Mouse (Mus musculus) stomach, embryonic 16.5 days (tissue): ENCODE measurements at regions not wholly inside any gene's neighbourhood (a gene's known extent, or its start where the extent isn't known, plus 50 kb on each side); places are given as distances from the start of the nearest gene placed in this dataset.
"Not testable (repeated sequence)": the region's sequence is repeated elsewhere in the genome, so short reads cannot be mapped to it uniquely, and the experiment has no call there.

ENCODE experiments used
- ATAC-seq: fragments of 200-750 bp; cut with Nextera tagmentation; 2 replicates; pipeline ENCODE4 v1.8.0; 2017; ENCODE audit warnings: moderate number of reproducible peaks, moderate TSS enrichment; ENCODE audit not compliant: insufficient read depth, low FRiP score
- H3K27ac ChIP-seq: fragments of 300-500 bp; sonication (generic); 2 replicates; pipeline ENCODE4 v1.5.1; 2014; ENCODE audit warnings: low read length
- H3K27me3 ChIP-seq: fragments of 300-500 bp; sonication (generic); 2 replicates; pipeline ENCODE4 v1.6.1; 2014; ENCODE audit warnings: low read length, control low read depth, mixed read lengths; ENCODE audit not compliant: control insufficient read depth, insufficient read depth
- H3K36me3 ChIP-seq: fragments of 300-500 bp; sonication (generic); 2 replicates; pipeline ENCODE4 v1.6.1; 2014; ENCODE audit warnings: low read length; ENCODE audit not compliant: control insufficient read depth, insufficient read depth
- H3K4me1 ChIP-seq: fragments of 300-500 bp; sonication (generic); 2 replicates; pipeline ENCODE4 v1.6.1; 2014; ENCODE audit warnings: low read length, control low read depth, mixed read lengths; ENCODE audit not compliant: control insufficient read depth, insufficient read depth
- H3K4me2 ChIP-seq: fragments of 300-500 bp; sonication (generic); 2 replicates; pipeline ENCODE4 v1.6.1; 2014; ENCODE audit warnings: low read depth, low read length, mixed read lengths
- H3K4me3 ChIP-seq: fragments of 300-500 bp; sonication (generic); replicated peaks from 2 replicates; pipeline ENCODE4 v1.5.1; 2014; ENCODE audit warnings: mild to moderate bottlenecking, low read length
- H3K9ac ChIP-seq: fragments of 300-500 bp; sonication (generic); 2 replicates; pipeline ENCODE4 v1.6.1; 2014; ENCODE audit warnings: low read length
- H3K9me3 ChIP-seq: fragments of 300-500 bp; sonication (generic); replicated peaks from 2 replicates; pipeline ENCODE4 v1.6.1; 2016; ENCODE audit warnings: low read length, control low read depth; ENCODE audit not compliant: control insufficient read depth
- WGBS: fragments of 180-500 bp; shearing (Covaris S2); extraction: QIAGEN DNeasy Blood & Tissue Kit; methylation state at CpG from one replicate; pipeline ENCODE4 v1.1.7; 2014; 5-methylcytosine and 5-hydroxymethylcytosine counted together

DNA sequence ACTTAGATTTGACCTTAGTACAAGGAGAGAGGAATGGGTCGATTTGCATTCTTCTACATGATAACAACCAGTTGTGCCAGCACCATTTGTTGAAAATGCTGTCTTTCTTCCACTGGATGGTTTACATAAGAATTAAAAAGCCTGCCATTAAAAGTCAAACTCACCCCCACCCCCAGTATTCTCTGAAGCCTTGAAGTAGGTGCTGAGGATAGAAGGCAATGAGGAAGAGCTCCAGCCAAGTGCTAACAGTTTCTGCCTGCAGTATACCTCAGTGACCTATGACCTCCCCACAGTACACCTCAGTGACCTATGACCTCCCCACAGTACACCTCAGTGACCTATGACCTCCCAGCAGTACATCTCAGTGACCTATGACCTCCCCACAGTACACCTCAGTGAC is 328.4 kb downstream of the Nkx6-1 start:
- H3K4me3 ChIP-seq, H3K27ac ChIP-seq, H3K9ac ChIP-seq, H3K36me3 ChIP-seq, H3K4me2 ChIP-seq, H3K27me3 ChIP-seq, H3K9me3 ChIP-seq, ATAC-seq, H3K4me1 ChIP-seq: not testable (repeated sequence)
- WGBS = 63% methylated on average over 1 of the region's 1 CpGs

DNA sequence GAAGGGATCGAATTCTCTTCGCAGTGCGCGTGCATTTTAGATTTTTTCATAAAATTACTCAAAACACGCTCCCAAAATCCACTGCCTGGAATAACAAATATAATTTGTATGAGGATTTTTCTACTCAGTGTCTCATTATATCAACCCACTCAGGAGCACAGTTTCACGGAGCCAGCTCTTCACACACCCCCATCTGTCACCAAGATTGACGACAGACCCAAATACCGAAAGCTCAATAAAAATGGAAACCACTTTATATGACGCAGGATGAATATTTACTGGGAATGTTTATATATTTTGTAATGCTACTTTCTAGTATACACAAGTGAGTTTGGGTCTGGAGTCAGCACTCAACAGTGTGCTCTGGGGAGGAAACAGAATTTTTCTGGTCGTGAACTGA is 333.0 kb downstream of the Nkx6-1 start:
- 68% methylated on average over 10 of the region's 10 CpGs for WGBS
- Histone ChIP-seq H3K9ac (no peak overlapping the region), H3K4me3 (no peak overlapping the region), H3K4me2 (no peak overlapping the region), H3K9me3 (no peaks in the 10 kb centered on the region), H3K4me1 (no peaks in the 10 kb centered on the region), H3K36me3 (no peaks in the 10 kb centered on the region), H3K27me3 (no peaks in the 10 kb centered on the region), H3K27ac (no peak overlapping the region)
- no peak for ATAC-seq

DNA sequence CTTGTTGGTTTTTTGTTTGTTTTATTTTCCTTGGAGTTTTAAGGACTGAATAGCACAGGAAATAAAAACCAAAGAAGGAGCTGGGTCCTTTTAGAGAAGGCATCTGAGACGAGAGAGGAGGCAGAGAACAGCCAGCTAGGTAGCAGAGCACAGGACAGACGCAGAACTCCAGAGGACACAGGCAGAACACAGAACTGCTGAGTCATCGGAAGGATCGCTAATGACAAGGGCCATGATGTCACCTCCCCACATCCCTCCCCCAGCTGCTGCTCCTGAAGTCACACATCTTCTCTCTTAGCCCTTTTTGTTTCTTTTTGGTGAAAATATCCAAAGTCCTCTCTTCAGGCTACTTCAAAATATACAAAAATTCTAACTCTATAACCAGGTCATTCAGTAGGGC is 338.7 kb downstream of the Nkx6-1 start:
- H3K4me1 ChIP-seq = no peaks in the 10 kb centered on the region
- ATAC-seq = no peak
- H3K4me2 ChIP-seq = no peak overlapping the region
- no peak overlapping the region for H3K27ac ChIP-seq
- 61% methylated on average over 4 of the region's 4 CpGs for WGBS
- no peaks in the 10 kb centered on the region for H3K9me3 ChIP-seq
- no peak overlapping the region for H3K9ac ChIP-seq
- H3K27me3 ChIP-seq = no peaks in the 10 kb centered on the region
- no peak overlapping the region for H3K4me3 ChIP-seq
- H3K36me3 ChIP-seq = no peaks in the 10 kb centered on the region

DNA sequence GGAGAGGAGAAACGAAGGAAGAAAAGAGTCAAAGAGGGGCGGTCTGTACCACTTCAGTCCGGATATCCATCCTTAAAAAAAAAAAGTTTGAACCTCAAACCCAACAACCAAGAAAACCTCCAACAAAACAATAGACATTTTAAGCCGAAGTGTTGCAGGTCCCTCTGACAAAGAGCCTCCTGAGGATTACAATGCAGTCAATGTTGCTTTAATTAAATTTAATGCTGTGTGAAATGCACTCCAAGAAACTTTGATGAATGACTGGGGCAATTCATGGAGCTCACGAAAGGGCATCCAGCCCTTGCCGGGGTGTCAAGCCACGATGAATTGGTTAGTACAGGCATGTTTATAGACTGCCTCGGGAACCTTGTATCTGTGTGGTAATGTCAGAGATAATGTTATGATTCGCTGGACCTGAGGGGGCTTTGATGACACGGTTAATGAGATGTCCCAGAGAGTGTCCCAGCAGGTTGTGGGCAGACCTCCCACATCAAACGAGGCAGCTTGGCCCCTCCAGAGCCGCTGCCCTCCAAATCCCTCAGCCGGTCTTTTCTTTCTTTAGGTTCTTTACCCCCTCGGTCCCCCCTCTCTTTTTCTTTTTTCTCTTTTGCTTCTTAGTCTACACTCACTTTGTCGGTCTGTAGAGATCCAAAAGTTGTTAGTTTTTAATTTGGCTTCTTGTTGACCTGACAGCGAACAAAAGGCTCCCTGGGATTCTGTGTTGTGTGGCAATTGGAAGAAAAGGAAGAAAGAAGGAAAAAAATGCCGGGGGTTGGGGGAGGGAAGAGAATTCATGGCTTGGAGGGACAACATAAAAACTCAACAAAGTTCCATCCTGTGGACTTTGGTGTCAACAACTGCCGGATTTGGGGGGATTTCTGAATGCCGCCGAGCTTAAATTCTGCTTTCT is 341.5 kb downstream of the Nkx6-1 start:
- H3K4me3 ChIP-seq = no peak overlapping the region
- WGBS = 20% methylated on average over 20 of the region's 20 CpGs
- no peak for ATAC-seq
- no peaks in the 10 kb centered on the region for H3K9me3 ChIP-seq
- no peaks in the 10 kb centered on the region for H3K27me3 ChIP-seq
- H3K4me2 ChIP-seq = no peak overlapping the region
- H3K27ac ChIP-seq = no peak overlapping the region
- H3K4me1 ChIP-seq = no peaks in the 10 kb centered on the region
- no peaks in the 10 kb centered on the region for H3K36me3 ChIP-seq
- H3K9ac ChIP-seq = no peak overlapping the region

DNA sequence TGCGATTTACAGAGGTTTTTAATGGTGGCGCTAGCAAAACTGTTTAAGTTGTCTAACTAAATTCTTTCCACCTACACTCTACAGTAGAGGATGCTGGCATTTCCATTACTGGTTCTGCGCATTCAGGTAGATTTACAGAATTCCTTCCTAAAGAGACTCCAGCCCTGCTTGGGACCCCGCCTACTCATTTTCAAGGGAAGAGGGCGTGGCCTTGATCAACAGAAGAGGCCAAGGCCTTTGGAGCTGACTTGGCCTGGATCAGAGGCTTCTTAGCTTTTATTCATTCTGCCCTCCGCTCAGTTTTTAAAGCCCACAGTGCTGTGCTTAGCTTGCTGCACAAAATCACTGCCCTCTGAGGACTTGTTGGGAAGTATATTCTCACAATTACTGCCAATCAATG is 364.8 kb downstream of the Nkx6-1 start:
- H3K4me2 ChIP-seq = no peak overlapping the region
- 84% methylated on average over 6 of the region's 6 CpGs for WGBS
- H3K4me3 ChIP-seq = no peak overlapping the region
- H3K4me1 ChIP-seq = no peaks in the 10 kb centered on the region
- no peak overlapping the region for H3K9ac ChIP-seq
- no peaks in the 10 kb centered on the region for H3K36me3 ChIP-seq
- H3K27me3 ChIP-seq = no peaks in the 10 kb centered on the region
- no peak for ATAC-seq
- H3K9me3 ChIP-seq = no peaks in the 10 kb centered on the region
- no peak overlapping the region for H3K27ac ChIP-seq

DNA sequence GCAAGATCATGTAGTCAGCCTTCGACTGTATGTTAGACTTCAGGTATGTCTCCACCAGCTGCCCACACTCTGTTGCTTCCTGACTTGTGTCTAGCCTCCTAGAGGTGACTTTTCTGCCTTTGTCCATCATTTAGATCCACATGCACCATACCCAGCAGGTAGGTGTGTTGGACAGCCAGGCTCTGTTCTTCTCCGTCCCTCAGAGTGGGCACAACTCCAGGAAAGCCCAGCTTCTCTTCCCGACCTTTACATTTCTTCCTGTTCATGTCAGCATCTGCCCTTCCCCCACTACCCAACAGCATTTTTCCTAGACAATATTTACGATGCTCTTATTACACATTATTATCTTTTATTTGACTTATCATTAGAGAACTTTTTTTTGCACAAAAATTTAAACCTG is 366.4 kb downstream of the Nkx6-1 start:
- ATAC-seq = no peak
- no peaks in the 10 kb centered on the region for H3K4me1 ChIP-seq
- 56% methylated on average over 4 of the region's 4 CpGs for WGBS

DNA sequence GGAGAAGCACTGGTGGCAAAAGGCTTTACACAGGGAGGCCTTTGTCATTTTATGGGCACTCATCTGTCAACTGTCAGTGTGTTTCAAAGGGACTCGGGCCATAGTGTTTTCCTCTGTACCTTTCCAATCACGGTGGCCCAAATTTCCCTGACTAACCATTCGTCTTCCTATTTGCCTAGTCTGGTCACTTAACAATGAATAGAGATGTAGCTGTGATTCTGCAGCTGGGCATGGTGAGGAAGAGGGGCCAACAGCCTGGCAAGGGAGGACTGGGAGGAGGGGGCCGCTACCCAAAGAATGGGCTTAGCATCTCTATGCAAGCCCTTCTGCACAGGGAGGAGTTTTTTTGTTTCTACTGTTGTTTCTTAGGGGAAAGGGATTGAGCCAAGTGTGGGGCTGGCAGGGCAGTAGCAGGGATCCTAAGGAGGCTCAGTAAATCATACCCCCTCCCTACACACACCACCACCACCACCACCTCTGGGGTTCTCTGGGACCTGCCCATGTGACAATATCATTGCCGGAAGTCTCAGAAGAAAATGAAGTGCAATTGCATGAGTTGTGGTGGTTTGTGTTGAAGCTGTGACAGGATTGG is 367.2 kb downstream of the Nkx6-1 start:
- 45% methylated on average over 5 of the region's 5 CpGs for WGBS
- no peak for ATAC-seq

More for the DNA sequence above, 366.4 kb downstream of the Nkx6-1 start:
- Histone ChIP-seq H3K36me3 (no peaks in the 10 kb centered on the region), H3K27me3 (no peaks in the 10 kb centered on the region), H3K9me3 (no peaks in the 10 kb centered on the region), H3K4me2 (no peak overlapping the region), H3K27ac (no peak overlapping the region), H3K9ac (no peak overlapping the region), H3K4me3 (no peak overlapping the region)

DNA sequence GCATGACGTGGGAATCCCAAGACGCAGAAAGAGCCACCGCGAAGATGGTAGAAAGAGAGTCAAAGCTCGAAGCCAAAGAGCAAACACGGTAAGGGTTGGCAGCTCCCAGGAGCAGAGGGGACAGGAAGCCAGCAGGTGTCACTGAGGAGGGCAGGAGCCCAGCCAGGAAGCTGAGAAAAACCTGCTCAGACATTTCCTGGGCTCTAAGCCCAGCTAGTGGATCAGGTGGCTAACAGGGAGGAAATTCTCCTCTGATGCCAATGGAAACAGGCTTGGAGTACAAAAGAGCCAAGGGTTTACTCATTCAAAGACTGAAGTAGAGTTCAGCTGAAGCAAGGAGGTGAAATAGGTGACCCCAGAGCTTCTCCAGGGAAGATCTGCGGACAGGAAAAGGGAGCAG is 368.9 kb downstream of the Nkx6-1 start:
- no peaks in the 10 kb centered on the region for H3K27me3 ChIP-seq
- H3K4me2 ChIP-seq = no peak overlapping the region
- no peak overlapping the region for H3K27ac ChIP-seq
- H3K9ac ChIP-seq = no peak overlapping the region
- no peaks in the 10 kb centered on the region for H3K9me3 ChIP-seq
- no peak overlapping the region for H3K4me3 ChIP-seq
- no peak for ATAC-seq
- no peaks in the 10 kb centered on the region for H3K36me3 ChIP-seq
- no peaks in the 10 kb centered on the region for H3K4me1 ChIP-seq
- WGBS = 43% methylated on average over 7 of the region's 7 CpGs

More for the DNA sequence above, 367.2 kb downstream of the Nkx6-1 start:
- Histone ChIP-seq H3K36me3 (no peaks in the 10 kb centered on the region), H3K27me3 (no peaks in the 10 kb centered on the region), H3K9me3 (no peaks in the 10 kb centered on the region), H3K4me3 (no peak overlapping the region), H3K4me2 (no peak overlapping the region), H3K27ac (no peak overlapping the region), H3K9ac (no peak overlapping the region), H3K4me1 (no peaks in the 10 kb centered on the region)

DNA sequence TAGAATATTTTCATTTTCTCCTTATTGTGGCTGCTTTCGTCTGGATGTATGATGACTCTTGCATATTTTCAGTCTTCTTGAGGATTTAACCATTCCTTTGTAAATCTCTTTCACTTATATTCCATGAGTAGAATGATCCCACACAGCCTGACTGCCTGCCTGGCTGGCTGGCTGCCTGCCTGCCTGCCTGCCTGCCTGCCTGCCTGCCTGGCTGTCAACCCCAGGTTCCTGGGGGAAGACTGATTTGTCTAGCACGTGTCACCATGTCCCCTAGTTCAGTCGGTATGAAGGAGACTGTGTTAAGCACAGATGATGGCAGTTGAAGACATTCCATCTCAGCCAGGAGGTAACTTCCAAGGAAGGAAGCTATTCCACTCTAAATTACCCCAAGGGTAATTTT is 370.8 kb downstream of the Nkx6-1 start:
- Histone ChIP-seq H3K9me3 (no peaks in the 10 kb centered on the region), H3K9ac (no peak overlapping the region), H3K36me3 (no peaks in the 10 kb centered on the region), H3K4me1 (no peaks in the 10 kb centered on the region), H3K27me3 (no peaks in the 10 kb centered on the region), H3K4me2 (no peak overlapping the region), H3K4me3 (no peak overlapping the region), H3K27ac (no peak overlapping the region)
- ATAC-seq = no peak
- 42% methylated on average over 3 of the region's 3 CpGs for WGBS
